Mouse (Mus musculus) layer of hippocampus, adult 9-10 months (tissue): ENCODE results near the gene Sufu.

ENCODE experiments used
- DNase-seq: peaks from one replicate; pipeline ENCODE4 v3.0.0; 2022; ENCODE audit warnings: low spot score

Sufu gene

GRCm38 (mm10) chr19:46433712-46434111, 37.0 kb downstream of the Sufu start:
- DNase-seq = no peak

DNA sequence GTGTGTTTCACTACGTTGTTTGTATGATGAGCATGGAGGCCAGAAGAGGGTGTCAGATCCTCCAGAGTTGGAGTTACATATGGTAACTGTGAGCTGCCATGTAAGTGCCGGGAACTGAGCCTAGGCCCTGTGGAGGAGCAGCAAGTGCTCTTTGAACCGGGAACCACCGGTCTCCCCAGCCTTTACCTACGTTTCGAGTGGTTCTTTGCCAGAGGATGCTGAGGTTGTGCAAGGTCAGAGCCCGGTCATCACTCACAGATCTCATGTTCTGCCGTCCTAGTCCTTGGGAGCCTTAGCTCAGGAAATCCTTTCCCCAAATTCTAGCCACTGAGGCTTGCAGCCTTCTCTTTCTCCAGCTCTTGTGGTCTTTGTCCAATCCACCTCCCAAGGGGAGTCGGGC, 37.5 kb downstream of the Sufu start:
- DNase-seq = no peak

DNA sequence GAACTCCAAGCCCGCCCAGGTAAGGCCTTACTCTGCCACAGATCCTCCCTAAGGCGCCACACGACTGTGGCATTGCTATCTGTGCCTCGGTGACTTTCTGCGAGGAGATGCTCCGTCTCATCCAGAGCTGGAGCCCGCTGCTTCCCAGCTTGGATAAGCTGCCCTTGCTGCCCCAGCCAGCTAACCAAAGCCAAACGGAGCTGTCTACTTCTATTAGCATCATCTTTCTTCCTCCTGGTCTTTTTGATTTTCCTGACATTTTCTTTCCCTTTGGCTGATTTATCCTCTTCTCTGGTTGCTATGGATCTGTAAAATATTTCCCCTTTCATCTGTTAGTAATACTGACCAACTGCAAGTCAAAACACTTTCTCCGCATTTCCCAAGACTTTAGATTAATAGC, 37.9 kb downstream of the Sufu start:
- no peak for DNase-seq

GRCm38 (mm10) chr19:46435492-46435891, 38.8 kb downstream of the Sufu start:
- no peak for DNase-seq

DNA sequence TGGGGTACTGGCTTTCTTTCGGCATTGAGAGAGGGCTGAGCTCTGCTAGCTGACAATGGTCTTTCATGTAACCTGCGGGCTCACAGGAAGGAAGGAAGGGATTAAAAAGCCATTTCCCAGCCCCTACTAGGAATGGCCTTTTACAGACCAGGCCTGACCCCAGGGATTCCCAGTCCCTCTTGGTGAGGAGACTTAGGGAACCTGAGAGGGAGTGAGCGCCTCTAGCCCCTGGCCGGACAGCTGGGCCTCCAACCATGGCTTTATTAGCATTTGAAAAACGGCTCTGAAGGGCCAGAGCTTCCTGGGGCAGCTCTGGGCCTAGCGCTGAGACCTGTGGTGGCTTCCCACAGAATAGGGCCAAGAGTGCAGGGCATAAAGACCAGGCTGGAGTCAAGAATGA, 46.8 kb downstream of the Sufu start:
- DNase-seq = no peak

GRCm38 (mm10) chr19:46444209-46444608, 47.5 kb downstream of the Sufu start:
- DNase-seq = peak; percentile 83

DNA sequence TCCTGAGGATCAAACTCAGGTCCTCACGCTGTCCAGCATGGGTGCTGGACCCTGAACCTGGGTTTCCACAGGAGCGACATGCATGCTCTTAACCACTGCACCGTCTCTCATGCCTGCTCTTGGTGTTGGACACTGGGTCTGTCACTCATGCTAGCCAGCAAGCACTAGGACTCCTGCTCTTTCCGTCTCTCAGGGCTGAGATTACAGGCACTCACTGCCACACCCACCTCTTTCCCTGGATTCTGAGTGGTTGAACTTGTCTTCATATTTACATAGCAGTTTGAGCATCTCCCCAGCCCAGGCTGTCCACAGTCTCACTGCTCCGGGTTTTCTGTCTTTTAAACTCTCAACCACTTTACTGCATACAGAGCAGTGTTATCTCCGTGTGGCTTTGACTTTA, 48.9 kb downstream of the Sufu start:
- no peak for DNase-seq

- no peak for DNase-seq
Measured at GRCm38 (mm10) chr19:46446436-46447020, 49.8 kb downstream of the Sufu start.

GRCm38 (mm10) chr19:46447110-46447509, 50.4 kb downstream of the Sufu start:
- no peak for DNase-seq

DNA sequence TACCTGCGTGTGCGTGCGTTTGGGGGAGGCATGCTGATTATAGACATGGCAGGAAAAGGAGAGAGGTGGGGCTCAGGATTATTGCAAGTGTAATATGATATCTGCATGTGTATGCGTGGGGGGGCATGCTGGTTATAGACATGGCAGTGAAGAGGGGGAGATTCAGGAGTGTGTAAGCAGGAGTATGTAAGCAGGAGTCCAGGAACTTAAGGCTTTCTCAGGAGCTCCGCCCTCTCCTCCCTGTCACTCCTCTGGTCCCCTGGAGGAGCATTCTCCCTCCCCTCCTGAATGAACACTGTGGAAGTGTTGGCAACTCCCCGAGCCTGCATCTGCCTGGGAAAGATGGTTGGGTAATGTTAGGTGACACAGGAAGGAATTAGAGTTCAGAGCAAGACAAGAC, 51.2 kb downstream of the Sufu start:
- DNase-seq = no peak

DNA sequence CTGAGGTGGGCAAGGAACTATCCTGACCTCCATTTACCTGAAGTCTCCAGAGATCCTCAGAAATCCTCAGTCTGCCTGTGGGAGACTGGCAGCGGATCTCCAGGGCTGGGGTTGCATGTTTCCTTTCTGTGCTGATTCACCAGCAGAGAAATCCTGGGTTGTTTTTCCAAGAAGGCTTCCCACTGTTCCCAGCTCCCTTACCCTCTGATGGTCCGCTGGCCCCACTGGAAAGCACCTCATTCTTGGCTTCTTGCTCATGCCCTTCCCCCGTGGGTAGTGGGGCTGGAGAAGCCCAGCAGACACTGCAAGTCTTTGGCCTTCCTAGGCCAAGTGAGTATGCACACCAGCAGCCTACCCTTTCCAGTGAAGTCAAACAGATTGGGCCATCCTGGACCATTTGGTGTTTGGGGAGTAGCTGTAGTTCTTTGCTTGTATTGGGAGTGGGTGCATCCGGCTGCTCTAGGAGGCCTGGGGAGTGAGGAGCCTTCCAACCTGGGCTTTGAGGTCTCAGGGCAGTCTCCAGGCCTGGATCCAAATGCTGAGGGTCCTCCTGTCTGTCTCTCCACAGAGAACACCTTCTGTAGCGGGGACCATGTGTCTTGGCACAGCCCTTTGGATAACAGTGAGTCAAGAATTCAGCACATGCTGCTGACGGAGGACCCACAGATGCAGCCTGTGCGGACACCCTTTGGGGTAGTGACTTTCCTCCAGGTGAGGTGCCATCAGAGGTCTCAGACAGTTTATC, 52.7 kb downstream of the Sufu start:
- no peak for DNase-seq

DNA sequence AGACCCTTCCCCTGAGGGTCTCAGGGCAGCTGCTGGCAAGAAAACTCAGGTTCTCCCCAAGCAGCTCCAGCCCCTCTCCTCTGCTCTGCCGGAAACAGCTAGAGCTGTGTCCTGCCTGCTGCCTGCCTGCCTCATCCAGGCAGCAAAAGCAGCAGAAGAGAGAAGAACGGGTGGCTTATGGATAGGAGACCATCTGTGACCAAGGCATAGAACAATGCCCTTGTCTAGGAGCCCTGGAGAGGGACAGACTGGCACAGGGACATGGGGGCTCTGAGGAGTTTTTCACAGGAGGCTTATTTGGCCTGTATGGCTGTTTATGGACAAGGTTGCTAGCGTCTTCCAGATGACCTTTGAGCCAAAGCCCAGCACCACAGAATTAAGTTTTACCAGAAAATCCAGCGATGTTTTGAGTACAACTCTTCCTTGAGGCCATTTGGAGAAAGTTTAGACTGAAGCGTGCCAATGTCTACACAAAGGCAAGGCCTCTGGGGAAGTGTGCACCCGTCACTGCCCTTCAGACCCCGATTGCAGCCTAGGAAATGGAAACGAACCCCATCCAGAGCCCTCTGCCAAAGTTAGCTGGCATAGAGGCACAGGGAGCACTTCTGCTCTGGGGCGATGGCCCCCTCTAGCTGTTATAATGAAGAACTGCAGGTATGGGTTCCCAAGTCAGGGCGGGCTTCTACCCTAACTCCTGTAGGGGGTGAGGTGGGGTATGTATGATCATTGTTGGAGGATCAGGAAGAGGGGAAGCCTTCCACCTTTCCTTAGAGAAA, 55.5 kb downstream of the Sufu start:
- DNase-seq = peak; percentile 37

GRCm38 (mm10) chr19:46452916-46453315, 56.2 kb downstream of the Sufu start:
- no peak for DNase-seq

- DNase-seq = no peak
Measured at GRCm38 (mm10) chr19:46454126-46454880, 57.6 kb downstream of the Sufu start.

DNA sequence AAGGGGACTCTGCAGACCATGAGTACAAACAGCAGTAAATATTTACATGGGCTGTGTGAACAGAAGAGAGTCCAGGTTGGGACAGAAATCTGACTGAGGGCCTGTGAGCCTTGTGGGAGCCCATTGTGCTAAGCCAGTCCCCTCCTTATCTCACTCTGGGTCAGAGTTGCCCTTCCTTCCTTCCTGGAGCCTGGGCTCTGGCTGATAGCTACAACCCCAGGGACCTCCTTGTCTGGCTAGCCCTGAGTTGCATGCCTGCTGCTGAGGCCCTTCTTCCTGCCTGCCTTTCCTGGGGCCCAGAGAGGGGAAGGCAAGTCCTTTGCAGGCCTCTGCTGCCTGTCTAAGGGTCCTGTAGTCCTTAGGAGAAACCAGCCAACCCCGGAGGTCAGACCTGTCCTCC, 58.3 kb downstream of the Sufu start:
- DNase-seq = no peak

DNA sequence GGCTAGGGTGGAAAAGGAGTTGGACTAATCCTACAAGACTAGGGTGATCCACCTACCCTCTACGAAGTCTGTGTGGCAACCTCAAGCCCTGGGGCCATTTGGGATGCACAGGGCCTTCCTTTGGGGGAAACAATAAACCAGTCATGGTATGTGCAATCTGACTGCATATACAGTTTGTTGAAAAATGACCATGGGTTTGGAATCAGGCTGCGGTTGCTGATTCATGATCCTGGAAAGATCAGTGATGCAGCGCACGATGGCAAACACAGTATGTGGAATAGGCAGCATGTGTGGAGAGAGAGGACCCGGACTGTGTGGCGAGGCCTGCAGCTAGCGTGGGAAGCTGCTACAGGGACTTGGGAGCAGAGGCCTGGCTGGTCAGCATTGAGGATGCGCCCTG, 58.9 kb downstream of the Sufu start:
- no peak for DNase-seq

DNA sequence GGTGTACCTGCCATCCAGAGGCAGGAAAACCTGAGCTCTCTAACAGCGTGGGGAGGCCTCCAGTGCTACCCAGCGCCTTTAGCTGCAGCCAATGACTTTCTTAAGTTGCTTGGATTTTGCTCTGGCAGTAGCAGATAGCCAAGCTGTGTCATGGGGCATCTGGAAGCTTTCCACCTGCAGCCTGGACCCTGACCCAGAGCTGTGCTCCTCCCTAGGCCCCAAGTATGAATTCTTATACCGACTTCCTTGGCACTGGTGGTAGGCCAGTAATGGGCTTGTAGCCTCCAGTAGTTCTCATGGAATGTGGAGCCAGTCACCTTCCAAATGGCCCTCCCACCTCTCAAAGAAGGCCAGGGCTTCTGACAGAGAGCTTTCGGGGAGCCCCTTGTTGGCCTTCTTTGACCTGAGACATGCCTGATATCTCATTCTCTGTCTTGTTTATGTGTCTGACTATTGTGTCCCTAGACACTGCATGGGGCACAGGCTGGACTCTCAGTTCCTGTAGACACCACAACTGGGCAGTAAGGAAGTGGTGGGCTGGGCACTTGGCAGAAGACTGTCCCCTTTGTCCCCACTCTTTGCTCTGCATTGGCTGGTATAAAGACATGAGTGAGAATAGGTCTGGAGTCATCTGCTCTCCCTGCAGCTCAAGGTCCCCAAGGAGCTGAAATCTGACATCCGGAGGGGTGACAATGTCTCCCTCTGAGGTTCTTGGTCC, 59.5 kb downstream of the Sufu start:
- no peak for DNase-seq

- DNase-seq = no peak
Measured at GRCm38 (mm10) chr19:46457798-46458197, 61.1 kb downstream of the Sufu start.

DNA sequence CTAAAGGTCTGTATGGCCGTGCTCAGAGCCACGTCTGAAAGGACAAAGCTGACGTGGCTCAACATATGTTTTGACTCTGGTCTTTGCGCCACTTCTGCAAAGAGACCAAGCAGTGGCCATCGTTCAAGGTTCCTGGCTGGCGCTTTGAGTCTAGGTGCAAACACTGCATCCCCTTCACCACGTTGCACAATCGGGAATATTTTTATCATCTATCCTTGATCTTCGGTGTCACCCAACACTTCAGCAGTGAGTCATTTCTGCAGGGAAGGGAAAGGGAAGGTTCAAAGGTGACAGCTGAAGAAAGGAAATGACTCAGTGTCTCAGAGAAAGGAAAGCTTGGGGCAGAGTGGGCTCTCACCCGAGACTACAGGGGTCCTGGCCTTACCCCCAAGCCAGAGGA, 62.6 kb downstream of the Sufu start:
- DNase-seq = no peak

- DNase-seq = no peak
Measured at GRCm38 (mm10) chr19:46459889-46460288, 63.2 kb downstream of the Sufu start.

- no peak for DNase-seq
Measured at GRCm38 (mm10) chr19:46462574-46462973, 65.9 kb downstream of the Sufu start.

- no peak for DNase-seq
Measured at GRCm38 (mm10) chr19:46463446-46463845, 66.8 kb downstream of the Sufu start.
